ENCODE assay signal across 17 mouse cellular contexts in the genomic region with DNA sequence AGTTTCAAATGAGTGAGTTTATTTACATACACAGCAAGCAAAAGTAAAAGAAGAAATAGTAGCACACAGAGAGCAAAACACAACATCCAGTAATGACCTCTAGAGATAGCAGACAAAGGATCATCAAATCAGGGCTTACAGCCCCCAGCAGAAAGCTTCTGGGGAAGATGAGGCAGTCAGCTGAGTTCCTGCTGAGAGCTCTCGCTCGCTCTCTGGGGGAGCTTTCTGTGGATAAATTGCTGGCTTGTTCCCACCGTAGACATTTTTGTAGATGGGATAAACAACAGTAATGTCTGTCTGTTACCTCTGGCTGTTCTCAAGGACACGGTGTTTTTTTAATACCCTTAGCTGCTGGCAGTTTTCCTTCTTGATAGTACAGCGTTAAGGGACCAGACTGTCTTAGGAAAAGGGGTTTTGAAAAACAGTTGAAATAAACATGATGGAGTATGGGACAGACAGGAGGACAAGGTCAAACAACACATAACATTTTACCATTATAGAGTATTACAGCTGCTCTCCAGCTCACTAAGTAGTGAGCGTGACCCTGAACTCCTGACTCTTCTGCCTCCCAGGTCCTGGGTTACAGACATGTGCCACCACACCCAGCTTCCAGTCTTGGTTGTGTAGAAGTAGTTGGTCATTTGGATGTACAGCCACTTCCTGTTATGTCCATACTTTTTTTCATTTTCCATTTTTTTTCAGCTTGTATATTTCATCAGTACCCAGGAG. TPM values are rescaled to one million over a fixed set of nuclear protein-coding genes. Genes with fewer than 3 reads are reported as not detected.
DNase-seq lines count a peak whose midpoint lies in the region; ATAC-seq and TF ChIP-seq lines count a peak whose summit lies in the region.
"Had no signal": no experiment of that assay in that cellular context is flagged by ENCODE, and none has a peak within 500 bp of the region (broad histone marks: within the 10 kb centered on the region; RNA-seq: fewer than 3 reads in every experiment).

No protein-coding gene starts in this region.

- ATAC-seq in hindbrain, postnatal 0 days, result no peak
- ATAC-seq: forebrain, embryonic 14.5 days had no signal

- H3K36me3 ChIP-seq in heart, adult 2 months (ENCODE audit: control insufficient read depth, insufficient read depth, low read length), result peaks cover 18% of the 10 kb centered on the region
- H3K36me3 ChIP-seq in hindbrain, postnatal 0 days (ENCODE audit: insufficient read depth, low read length), result no peaks in the 10 kb centered on the region
- 0 out of 2 replicates have a peak, but pooled peaks cover 5% of the 10 kb centered on the region for H3K36me3 ChIP-seq in hindbrain, embryonic 10.5 days
- H3K36me3 ChIP-seq in E14TG2a.4 (ENCODE audit: insufficient read depth, low read length), result peaks cover 5% of the 10 kb centered on the region

- TF ChIP-seq POLR2A in heart, adult 2 months (IDR thresholded peaks at IDR 0.05; ENCODE audit: insufficient read depth, low read depth, low read length), result no peak

- TF ChIP-seq CTCF in heart, adult 2 months (IDR thresholded peaks at IDR 0.05), result no peak
- no peak for TF ChIP-seq CTCF in hindbrain, postnatal 0 days (IDR thresholded peaks at IDR 0.05; ENCODE audit: low read depth)
- TF ChIP-seq CTCF in E14TG2a.4 (conservative IDR thresholded peaks at IDR 0.05; ENCODE audit: low read length), result no peak

- no peak overlapping the region for H3K9ac ChIP-seq in heart, adult 2 months (ENCODE audit: low read depth, low read length)
- no peak overlapping the region for H3K9ac ChIP-seq in hindbrain, postnatal 0 days (replicated peaks; ENCODE audit: low read length)

- WGBS in heart, adult 2 months, result 49% methylated on average over 6 of the region's 6 CpGs
- 47% methylated on average over 6 of the region's 6 CpGs for WGBS in hindbrain, postnatal 0 days
- WGBS in hindbrain, embryonic 10.5 days, result 69% methylated on average over 6 of the region's 6 CpGs

- no peak overlapping the region for H3K4me3 ChIP-seq in heart, adult 2 months
- H3K4me3 ChIP-seq in hindbrain, postnatal 0 days (ENCODE audit: low read length), result no peak overlapping the region
- no peak overlapping the region for H3K4me3 ChIP-seq in hindbrain, embryonic 10.5 days
- peak overlapping the region; percentile 27 for H3K4me3 ChIP-seq in E14TG2a.4 (replicated peaks; ENCODE audit: low read length)
- H3K4me3 ChIP-seq: midbrain, embryonic 10.5 days; myocyte had no signal

- DNase-seq in heart, adult 2 months, result no peak
- no peak for DNase-seq in heart, postnatal 10 days
- peak; percentile 10 for DNase-seq in hindbrain, postnatal 0 days (ENCODE audit: low spot score)
- no peak for DNase-seq in hindbrain, embryonic 10.5 days (ENCODE audit: low spot score)
- DNase-seq in ZHBTc4 (ENCODE audit: low read depth, low spot score), result peak; percentile 73
- no peak for DNase-seq in T-cell, adult 2 months (ENCODE audit: low spot score)
- DNase-seq: B cell, adult 2 months; cerebellum, adult 2 months; layer of hippocampus, adult 9-11 months; lung, postnatal 14 days; retina, postnatal 1 day; thymus, postnatal 4 days had no signal

- peaks cover 18% of the 10 kb centered on the region for H3K4me1 ChIP-seq in heart, adult 2 months (ENCODE audit: control insufficient read depth, insufficient read depth, low read length)
- 0 out of 2 replicates have a peak, but pooled peaks cover 4% of the 10 kb centered on the region for H3K4me1 ChIP-seq in hindbrain, postnatal 0 days (ENCODE audit: insufficient read depth, low read length)
- H3K4me1 ChIP-seq in hindbrain, embryonic 10.5 days (replicated peaks), result no peaks in the 10 kb centered on the region
- peaks cover 81% of the 10 kb centered on the region for H3K4me1 ChIP-seq in E14TG2a.4 (replicated peaks; ENCODE audit: low read depth, low read length)

- no peak overlapping the region for H3K4me2 ChIP-seq in hindbrain, postnatal 0 days (ENCODE audit: low read depth, low read length)

- no peaks in the 10 kb centered on the region for H3K9me3 ChIP-seq in hindbrain, postnatal 0 days (ENCODE audit: low read length)
- no peaks in the 10 kb centered on the region for H3K9me3 ChIP-seq in hindbrain, embryonic 10.5 days
- no peaks in the 10 kb centered on the region for H3K9me3 ChIP-seq in E14TG2a.4 (ENCODE audit: low read length)
- H3K9me3 ChIP-seq: midbrain, embryonic 10.5 days had no signal

- intact Hi-C loops in heart, adult 2 months (cut with DNase I), result no loop called here
- intact Hi-C loops in heart, postnatal 10 days (cut with DNase I), result no loop called here

- peaks cover 9% of the 10 kb centered on the region; the same call in 1 of the 2 replicates for H3K79me2 ChIP-seq in heart, adult 2 months (replicated peaks; ENCODE audit: control insufficient read depth, insufficient read depth, low read length)

- peak overlapping the region; percentile 53 for H3K27ac ChIP-seq in heart, adult 2 months
- no peak overlapping the region; the same call in none of the 2 replicates for H3K27ac ChIP-seq in hindbrain, postnatal 0 days
- no peak overlapping the region for H3K27ac ChIP-seq in hindbrain, embryonic 10.5 days
- H3K27ac ChIP-seq: kidney, postnatal 0 days; midbrain, embryonic 10.5 days had no signal

- no peaks in the 10 kb centered on the region for H3K27me3 ChIP-seq in heart, adult 2 months (ENCODE audit: control insufficient read depth, insufficient read depth, low read length)
- H3K27me3 ChIP-seq in hindbrain, postnatal 0 days (ENCODE audit: insufficient read depth, low read length), result no peaks in the 10 kb centered on the region
- H3K27me3 ChIP-seq in hindbrain, embryonic 10.5 days (ENCODE audit: insufficient read depth, poor library complexity, severe bottlenecking), result no peaks in the 10 kb centered on the region
- no peaks in the 10 kb centered on the region for H3K27me3 ChIP-seq in E14TG2a.4 (ENCODE audit: insufficient read depth, low read length)

- no peak for TF ChIP-seq EP300 in heart, adult 2 months (IDR thresholded peaks at IDR 0.05; ENCODE audit: insufficient read depth, low read depth, low read length)

RNA-seq across cellular contexts. Expression of gene Eya3, which starts 10.6 kb away (rescaled TPM):
- total RNA-seq in heart, adult 2 months (2021), result 10 to 100 TPM; 29.8 to 31.8 TPM
- polyA plus RNA-seq in heart, adult 2 months (2012; rRNA removed), result 26.6 and 41.7 TPM in 2 replicates
- total RNA-seq in heart, postnatal 10 days (2021), result 10 to 100 TPM; 33.4 to 41.1 TPM
- 16.4 and 18.7 TPM in 2 replicates for total RNA-seq in hindbrain, postnatal 0 days (2014; rRNA removed)
- 7.4 and 8.3 TPM in 2 replicates for polyA plus RNA-seq in hindbrain, postnatal 0 days (2015; fragmentation: Nextera tagmentation; extraction: Ambion mirVana)
- 24.2 and 33.0 TPM in 2 replicates for polyA plus RNA-seq in hindbrain, embryonic 10.5 days (2016; fragmentation: Nextera tagmentation; extraction: Ambion mirVana)

Comparison
In these comparisons a context has a peak if more than half of its experiments do, and no peak if none do; other contexts are left out.
1. DNase-seq: peak in hindbrain, postnatal 0 days (single experiment) and ZHBTc4 (single experiment); none in heart, adult 2 months (0 of 2), heart, postnatal 10 days (0 of 2), hindbrain, embryonic 10.5 days (single experiment) and T-cell, adult 2 months (single experiment).